In genomic region chr1:133121246-133121645, GRCm38 (mm10) we compare ENCODE assay signal across 24 mouse cellular contexts. TPM values are rescaled to one million over a fixed set of nuclear protein-coding genes. Genes with fewer than 3 reads are reported as not detected.
A peak's percentile ranks its signal among the peaks of the same experiment; 100 is the strongest.
DNase-seq lines count a peak whose midpoint lies in the region; ATAC-seq and TF ChIP-seq lines count a peak whose summit lies in the region.
"Had no signal": no experiment of that assay in that cellular context is flagged by ENCODE, and none has a peak within 500 bp of the region (broad histone marks: within the 10 kb centered on the region; RNA-seq: fewer than 3 reads in every experiment).

No protein-coding gene starts in this region.

- no peak for ATAC-seq in lung, postnatal 0 days
- ATAC-seq: CD4-positive, CD25-positive, alpha-beta regulatory T cell, adult 4 months; forebrain, embryonic 15.5 days; intestine, embryonic 16.5 days had no signal

- 25% methylated on average over 6 of the region's 6 CpGs for WGBS in liver, adult 2 months
- WGBS in lung, postnatal 0 days = 38% methylated on average over 6 of the region's 6 CpGs
- 54% methylated on average over 6 of the region's 6 CpGs for WGBS in lung, adult 2 months

- H3K9me3 ChIP-seq in lung, postnatal 0 days (ENCODE audit: low read length) = no peaks in the 10 kb centered on the region
- H3K9me3 ChIP-seq: embryonic facial prominence, embryonic 10.5 days; embryonic facial prominence, embryonic 13.5 days; forebrain, embryonic 12.5 days; forebrain, embryonic 15.5 days; hindbrain, embryonic 12.5 days; hindbrain, embryonic 15.5 days had no signal

- no peaks in the 10 kb centered on the region for H3K27me3 ChIP-seq in liver, adult 2 months (ENCODE audit: control insufficient read depth, insufficient read depth, low read length)
- H3K27me3 ChIP-seq in lung, postnatal 0 days (replicated peaks; ENCODE audit: insufficient read depth, low read length) = no peaks in the 10 kb centered on the region
- H3K27me3 ChIP-seq: embryonic facial prominence, embryonic 13.5 days; forebrain, embryonic 12.5 days; forebrain, embryonic 15.5 days; hindbrain, embryonic 12.5 days; hindbrain, embryonic 15.5 days had no signal

- peaks cover 28% of the 10 kb centered on the region for H3K4me1 ChIP-seq in liver, adult 2 months (ENCODE audit: control insufficient read depth, insufficient read depth, low read length)
- peaks cover 7% of the 10 kb centered on the region; the same call in 1 of the 2 replicates for H3K4me1 ChIP-seq in lung, postnatal 0 days (ENCODE audit: insufficient read depth, low read depth, low read length)
- H3K4me1 ChIP-seq in lung, adult 2 months (ENCODE audit: control insufficient read depth, insufficient read depth, low read length) = no peaks in the 10 kb centered on the region
- H3K4me1 ChIP-seq: forebrain, embryonic 12.5 days; forebrain, embryonic 15.5 days; hindbrain, embryonic 12.5 days; hindbrain, embryonic 15.5 days had no signal

- no peak overlapping the region for H3K4me2 ChIP-seq in lung, postnatal 0 days (replicated peaks; ENCODE audit: low read depth, low read length)
- H3K4me2 ChIP-seq: embryonic facial prominence, embryonic 13.5 days; forebrain, embryonic 12.5 days; forebrain, embryonic 15.5 days; heart, embryonic 11.5 days; hindbrain, embryonic 12.5 days; hindbrain, embryonic 15.5 days had no signal

- no peaks in the 10 kb centered on the region for H3K79me2 ChIP-seq in liver, adult 2 months (ENCODE audit: control insufficient read depth, insufficient read depth, low read length)

- no peak for TF ChIP-seq POLR2A in liver, adult 2 months (IDR thresholded peaks at IDR 0.05; ENCODE audit: extremely low read depth, insufficient read depth, low read length)
- TF ChIP-seq POLR2A in lung, adult 2 months (IDR thresholded peaks at IDR 0.05; ENCODE audit: borderline replicate concordance, extremely low read depth, low read depth, low read length) = no peak

- DNase-seq in adrenal gland, postnatal 10 days = peak; percentile 17
- DNase-seq in adrenal gland, postnatal 25 days = no peak
- DNase-seq in liver, adult 2 months (ENCODE audit: extremely low read depth, low read depth, low spot score) = peak; percentile 86
- DNase-seq in liver = no peak
- peak; percentile 28 for DNase-seq in lung, postnatal 0 days (ENCODE audit: low spot score)
- DNase-seq in lung, adult 2 months = no peak
- DNase-seq: adrenal gland, postnatal 36 days; cerebellum, adult 11-12 months; cerebellum, adult 8-10 months; cerebellum, postnatal 10 days; cerebellum, postnatal 36 days; embryo, embryonic 11 days; gastrocnemius, postnatal 25 days; heart, adult 18-20 months had no signal

- H3K27ac ChIP-seq in liver, adult 2 months (replicated peaks; ENCODE audit: insufficient read depth, low read depth, low read length) = peak overlapping the region; percentile 100
- H3K27ac ChIP-seq in lung, postnatal 0 days (ENCODE audit: low read length) = no peak overlapping the region
- H3K27ac ChIP-seq: embryonic facial prominence, embryonic 10.5 days; embryonic facial prominence, embryonic 13.5 days; forebrain, embryonic 12.5 days; forebrain, embryonic 15.5 days; hindbrain, embryonic 12.5 days; hindbrain, embryonic 15.5 days had no signal

- no peaks in the 10 kb centered on the region for H3K36me3 ChIP-seq in liver, adult 2 months (ENCODE audit: control insufficient read depth, insufficient read depth, low read length)
- no peaks in the 10 kb centered on the region for H3K36me3 ChIP-seq in lung, postnatal 0 days (ENCODE audit: insufficient read depth, low read length)
- H3K36me3 ChIP-seq: embryonic facial prominence, embryonic 10.5 days; embryonic facial prominence, embryonic 13.5 days; forebrain, embryonic 12.5 days; forebrain, embryonic 15.5 days; hindbrain, embryonic 12.5 days; hindbrain, embryonic 15.5 days had no signal

- H3K4me3 ChIP-seq in liver, adult 2 months (ENCODE audit: insufficient read depth, low read depth, low read length) = no peak overlapping the region
- no peak overlapping the region for H3K4me3 ChIP-seq in lung, postnatal 0 days (ENCODE audit: low read depth, low read length)
- no peak overlapping the region for H3K4me3 ChIP-seq in lung, adult 2 months (replicated peaks; ENCODE audit: extremely low read depth, low read depth, low read length)
- H3K4me3 ChIP-seq: embryonic facial prominence, embryonic 10.5 days; embryonic facial prominence, embryonic 13.5 days; erythroblast, embryonic 14.5 days; forebrain, embryonic 12.5 days; forebrain, embryonic 15.5 days; hindbrain, embryonic 12.5 days; hindbrain, embryonic 15.5 days had no signal

- no peak for TF ChIP-seq CTCF in liver, adult 2 months (IDR thresholded peaks at IDR 0.05; ENCODE audit: low read depth, low read length)
- no peak for TF ChIP-seq CTCF in lung, postnatal 0 days (IDR thresholded peaks at IDR 0.05)
- TF ChIP-seq CTCF in lung, adult 2 months (IDR thresholded peaks at IDR 0.05; ENCODE audit: insufficient read depth, low read length) = no peak

- no peak for TF ChIP-seq EP300 in lung, postnatal 0 days (IDR thresholded peaks at IDR 0.05)

- no peak overlapping the region; the same call in 1 of the 2 replicates for H3K9ac ChIP-seq in liver, adult 2 months (ENCODE audit: low read depth, low read length)
- H3K9ac ChIP-seq in lung, postnatal 0 days (replicated peaks; ENCODE audit: low read depth) = no peak overlapping the region
- H3K9ac ChIP-seq: embryonic facial prominence, embryonic 13.5 days; forebrain, embryonic 12.5 days; forebrain, embryonic 15.5 days; hindbrain, embryonic 12.5 days; hindbrain, embryonic 15.5 days had no signal

RNA-seq across cellular contexts. Expression of gene Ppp1r15b, which starts 9.7 kb away (rescaled TPM):
- 100 to 1,000 TPM in 1 of 2 experiments, 10 to 100 TPM in 1; 83.1 to 108 TPM for total RNA-seq in adrenal gland, postnatal 10 days (2021)
- 82.5 and 88.1 TPM in 2 replicates for total RNA-seq in adrenal gland, postnatal 25 days (2021)
- 43.3 and 48.6 TPM in 2 replicates for total RNA-seq in liver, adult 2 months (2014; rRNA removed)
- 24.0 and 24.8 TPM in 2 replicates for polyA plus RNA-seq in liver, adult 2 months (2012; rRNA removed)
- polyA plus RNA-seq in lung, postnatal 0 days (2015; fragmentation: Nextera tagmentation; extraction: Ambion mirVana) = 19.5 and 20.0 TPM in 2 replicates
- polyA plus RNA-seq in lung, adult 2 months (2012; rRNA removed) = 24.2 and 26.5 TPM in 2 replicates

RNA-seq across cellular contexts. Expression of gene Plekha6, which starts 42.8 kb away (rescaled TPM):
- 10 to 100 TPM; 16.9 to 21.7 TPM for total RNA-seq in adrenal gland, postnatal 10 days (2021)
- total RNA-seq in adrenal gland, postnatal 25 days (2021) = 13.5 and 18.4 TPM in 2 replicates
- 20.5 and 22.8 TPM in 2 replicates for total RNA-seq in liver, adult 2 months (2014; rRNA removed)
- polyA plus RNA-seq in liver, adult 2 months (2012; rRNA removed) = 29.0 and 37.2 TPM in 2 replicates
- 3.2 and 5.0 TPM in 2 replicates for polyA plus RNA-seq in lung, postnatal 0 days (2015; fragmentation: Nextera tagmentation; extraction: Ambion mirVana)
- polyA plus RNA-seq in lung, adult 2 months (2012; rRNA removed) = 38.4 and 39.4 TPM in 2 replicates
- polyA plus RNA-seq: CD4-positive, CD25-positive, alpha-beta regulatory T cell, adult 4 months had no signal

Comparison
In these comparisons a context has a peak if more than half of its experiments do, and no peak if none do; other contexts are left out.
1. DNase-seq: peak in adrenal gland, postnatal 10 days (single experiment), liver, adult 2 months (single experiment) and lung, postnatal 0 days (single experiment); none in adrenal gland, postnatal 25 days (single experiment), liver (single experiment) and lung, adult 2 months (single experiment).